Mouse (Mus musculus) brown adipose tissue, adult 24 weeks (tissue): ENCODE measurements around the gene Mepe. TPM values are rescaled to one million over a fixed set of nuclear protein-coding genes. Genes with fewer than 3 reads are reported as not detected.
A peak's percentile ranks its signal among the peaks of the same experiment; 100 is the strongest.

Experiments
- H3K27ac ChIP-seq: fragments of 200-500 bp; replicated peaks from 2 replicates; pipeline ENCODE4 v1.5.1; 2012; ENCODE audit warnings: low read depth, mild to moderate bottlenecking, low read length
- H3K4me1 ChIP-seq: fragments of 200-500 bp; 2 replicates; pipeline ENCODE4 v1.6.1; 2012; ENCODE audit warnings: low read length, mixed read lengths; ENCODE audit not compliant: control insufficient read depth, insufficient read depth, insufficient read length
- H3K4me3 ChIP-seq: fragments of 200-500 bp; 2 replicates; pipeline ENCODE4 v1.5.1; 2012; ENCODE audit warnings: low read depth, mild to moderate bottlenecking, low read length, moderate library complexity; ENCODE audit not compliant: insufficient read depth
- polyA plus RNA-seq: library from polyadenylated mRNA; stranded (reverse); fragments of >200 nt; gene quantifications from 2 replicates; pipeline ENCODE4 v1.2.4, GENCODE M21; 2012; ENCODE audit not compliant: missing spikeins, insufficient read depth, insufficient read length

Mepe gene
- polyA plus RNA-seq, 1 experiment, result not detected

DNA sequence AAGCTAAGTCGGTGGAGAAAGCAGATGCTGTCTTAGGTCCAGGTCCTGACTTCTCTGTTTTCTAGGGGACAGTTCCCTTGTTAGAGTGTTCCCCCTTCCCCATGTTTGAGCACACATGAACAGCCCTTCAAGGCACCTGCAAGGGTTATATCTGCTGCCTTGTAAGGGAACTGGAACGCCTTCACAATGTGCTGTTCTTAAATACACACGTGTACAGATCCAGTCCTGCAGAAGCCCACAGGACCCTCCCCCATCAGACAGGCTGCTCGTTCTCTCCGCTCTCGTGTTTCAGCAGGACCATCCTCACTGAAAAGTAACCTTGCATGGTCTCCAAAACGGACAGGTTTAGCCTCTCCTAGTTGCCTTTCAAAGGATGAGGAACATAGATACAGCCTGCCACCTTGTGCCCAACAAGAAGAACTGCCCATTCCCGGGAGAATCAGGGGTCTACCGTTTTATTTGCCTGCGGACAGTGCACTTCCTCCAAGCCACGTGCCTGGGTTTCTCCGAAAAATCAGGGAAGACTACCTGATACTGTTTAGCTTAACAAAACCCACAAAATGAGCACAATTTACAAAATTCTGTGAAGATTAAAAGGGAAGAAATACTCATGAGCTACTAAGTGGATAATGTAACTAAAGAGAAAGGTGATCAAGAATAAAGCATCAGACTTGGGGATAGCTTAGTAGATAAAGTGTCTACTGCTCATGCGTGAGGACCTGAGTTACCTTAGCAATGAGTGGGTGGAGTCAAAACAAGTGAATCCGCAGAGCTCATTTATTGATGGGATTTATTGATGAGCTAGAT, 14.8 kb downstream of the Mepe start:
- H3K27ac ChIP-seq, result no peak overlapping the region
- H3K4me3 ChIP-seq, result no peak overlapping the region
- no peaks in the 10 kb centered on the region for H3K4me1 ChIP-seq

DNA sequence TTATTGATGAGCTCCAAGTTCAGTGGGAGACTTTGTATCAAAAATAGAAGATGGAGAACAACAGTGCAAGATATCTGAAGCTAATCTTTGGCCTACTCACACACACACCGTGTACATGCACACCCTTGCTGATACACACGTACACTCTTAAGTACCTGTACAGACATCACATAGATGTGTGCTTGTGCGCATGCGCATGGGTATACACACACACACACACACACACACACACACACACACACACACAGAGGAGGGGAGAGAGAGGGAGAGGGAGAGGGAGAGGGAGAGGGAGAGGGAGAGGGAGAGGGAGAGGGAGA, 15.3 kb downstream of the Mepe start:
- Histone ChIP-seq H3K4me3 (no peak overlapping the region), H3K27ac (no peak overlapping the region)

DNA sequence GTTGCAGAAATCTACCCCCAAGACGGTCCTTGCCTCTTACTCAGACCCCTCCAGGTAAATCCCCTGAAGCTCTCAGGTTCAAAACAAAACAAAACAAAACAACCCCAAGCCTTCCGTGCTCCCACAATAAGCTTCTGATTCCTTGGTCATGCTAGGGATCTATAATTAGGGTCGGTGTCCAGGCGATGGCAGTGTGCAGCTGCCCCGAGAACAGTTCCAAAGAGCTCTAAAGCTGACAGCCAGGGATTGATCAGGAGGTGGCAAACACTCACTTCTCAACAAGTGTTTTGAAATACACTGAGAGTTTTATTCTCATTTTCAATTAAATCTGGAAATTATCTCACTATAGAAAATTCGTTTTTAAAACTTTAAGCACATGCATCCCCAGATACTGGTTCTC, 17.8 kb downstream of the Mepe start:
- Histone ChIP-seq H3K4me1 (no peaks in the 10 kb centered on the region), H3K4me3 (no peak overlapping the region), H3K27ac (no peak overlapping the region)

More for the DNA sequence above, 15.3 kb downstream of the Mepe start:
- no peaks in the 10 kb centered on the region for H3K4me1 ChIP-seq

DNA sequence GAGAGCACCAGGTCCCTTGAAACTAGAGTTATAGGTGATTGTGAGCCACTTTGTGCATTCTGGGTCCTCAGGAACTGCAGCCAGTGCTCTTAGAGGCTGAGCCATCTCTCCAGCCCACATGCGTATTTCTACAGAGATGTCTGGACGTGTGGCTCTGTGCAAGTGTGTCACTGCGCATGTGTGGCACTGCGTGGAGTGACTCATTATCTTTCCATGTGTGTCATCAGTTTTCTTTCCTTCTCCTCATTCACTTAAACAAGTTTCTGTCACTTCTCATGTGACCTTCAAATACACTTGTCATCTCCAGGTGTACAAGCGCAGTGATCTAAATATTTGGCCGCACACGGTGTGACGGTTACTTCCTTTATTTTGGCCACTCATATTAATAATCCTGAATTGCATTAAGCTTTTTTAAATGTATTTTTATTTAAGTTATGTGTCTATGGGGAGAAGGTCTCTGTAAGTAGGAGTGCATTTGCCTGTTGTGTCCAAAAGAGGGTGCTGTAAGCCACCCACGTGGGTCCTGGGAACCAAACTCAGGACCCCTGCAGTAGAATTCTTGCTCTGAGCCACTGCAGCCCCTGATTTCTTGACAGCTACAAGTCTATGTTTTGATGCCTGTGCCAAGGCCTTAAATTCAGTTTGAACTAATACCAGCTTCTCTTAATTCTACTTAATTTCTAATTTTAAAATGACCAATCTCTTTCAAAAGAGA, 19.6 kb downstream of the Mepe start:
- Histone ChIP-seq H3K27ac (no peak overlapping the region), H3K4me1 (no peaks in the 10 kb centered on the region), H3K4me3 (no peak overlapping the region)

DNA sequence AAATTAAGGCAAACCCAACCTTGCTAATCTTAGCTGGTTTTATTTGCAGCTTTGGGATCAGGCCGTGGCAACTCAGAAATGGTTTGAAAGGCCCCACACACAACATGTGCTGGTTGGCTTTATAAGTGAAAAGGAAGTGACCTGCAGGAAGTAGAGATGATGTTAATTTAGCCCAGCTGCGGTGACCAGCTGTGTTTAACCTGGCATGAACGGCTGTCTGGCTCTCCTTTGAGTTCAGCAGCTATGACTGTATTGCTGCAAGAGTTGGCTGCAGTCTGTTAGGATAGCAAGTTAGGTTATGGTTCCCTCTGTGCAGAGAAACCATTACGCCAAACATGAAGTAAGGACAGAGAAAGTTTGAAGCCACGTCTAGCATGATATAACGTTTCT, 20.1 kb downstream of the Mepe start:
- Histone ChIP-seq H3K4me1 (no peaks in the 10 kb centered on the region), H3K4me3 (no peak overlapping the region), H3K27ac (no peak overlapping the region)

DNA sequence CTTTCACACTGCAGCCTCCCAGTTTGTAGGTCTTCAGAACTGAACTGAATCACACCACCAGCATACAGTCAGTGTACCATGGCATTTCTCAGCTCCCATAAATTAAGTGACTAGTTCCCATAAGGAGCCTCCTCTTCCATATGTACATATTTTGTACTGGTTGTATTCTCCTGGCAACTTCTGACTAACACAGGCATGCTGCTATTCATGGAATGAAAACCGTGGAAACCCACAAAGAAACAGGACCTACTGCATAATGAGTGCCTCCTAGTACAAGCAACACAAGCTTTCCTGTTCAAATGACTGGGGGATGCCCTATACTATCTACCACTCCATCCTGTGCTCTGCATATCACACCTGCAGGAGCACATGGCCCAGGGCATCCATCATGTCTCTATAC, 25.9 kb downstream of the Mepe start:
- H3K27ac ChIP-seq, result no peak overlapping the region
- peaks cover 3% of the 10 kb centered on the region for H3K4me1 ChIP-seq

DNA sequence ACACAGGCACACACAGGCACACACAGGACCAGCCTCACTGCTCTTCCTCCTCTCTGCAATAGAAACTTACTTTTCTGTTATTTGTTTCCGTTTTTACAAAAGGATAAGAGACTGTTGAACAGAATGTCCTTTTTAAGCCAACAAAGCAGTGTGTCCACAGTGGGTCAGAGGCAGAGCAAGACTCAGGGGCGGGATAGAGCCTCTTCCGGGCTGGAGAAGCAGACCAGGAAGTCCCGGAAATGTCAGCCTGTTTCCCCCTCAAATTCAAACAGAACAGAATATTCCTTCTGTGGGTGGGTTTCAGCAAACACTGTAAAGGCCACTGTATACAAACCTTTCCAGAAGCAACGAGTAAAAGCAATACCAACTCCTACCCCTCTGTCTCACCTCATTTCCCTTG, 26.7 kb downstream of the Mepe start:
- Histone ChIP-seq H3K27ac (no peak overlapping the region), H3K4me1 (peaks cover 6% of the 10 kb centered on the region), H3K4me3 (no peak overlapping the region)

More for the DNA sequence above, 25.9 kb downstream of the Mepe start:
- H3K4me3 ChIP-seq, result no peak overlapping the region

DNA sequence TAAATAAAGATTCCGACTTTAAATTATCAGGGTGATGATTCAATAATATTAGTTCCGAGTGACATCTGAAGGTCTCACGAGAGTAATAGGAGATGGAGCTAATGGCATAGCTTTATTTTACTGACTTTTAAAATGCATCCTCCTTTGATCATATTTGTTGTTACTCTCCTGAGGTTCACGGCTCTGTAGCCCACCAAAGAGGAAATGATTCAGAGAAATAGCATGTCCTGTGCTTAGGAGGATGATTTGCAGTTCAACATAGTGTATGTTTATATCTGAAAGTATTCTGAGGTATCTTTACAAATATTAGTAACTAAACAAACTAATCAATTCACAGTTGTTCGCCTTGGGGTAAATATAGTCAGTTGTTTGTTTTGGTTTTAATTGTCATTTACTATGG, 32.4 kb downstream of the Mepe start:
- H3K27ac ChIP-seq, result no peak overlapping the region

DNA sequence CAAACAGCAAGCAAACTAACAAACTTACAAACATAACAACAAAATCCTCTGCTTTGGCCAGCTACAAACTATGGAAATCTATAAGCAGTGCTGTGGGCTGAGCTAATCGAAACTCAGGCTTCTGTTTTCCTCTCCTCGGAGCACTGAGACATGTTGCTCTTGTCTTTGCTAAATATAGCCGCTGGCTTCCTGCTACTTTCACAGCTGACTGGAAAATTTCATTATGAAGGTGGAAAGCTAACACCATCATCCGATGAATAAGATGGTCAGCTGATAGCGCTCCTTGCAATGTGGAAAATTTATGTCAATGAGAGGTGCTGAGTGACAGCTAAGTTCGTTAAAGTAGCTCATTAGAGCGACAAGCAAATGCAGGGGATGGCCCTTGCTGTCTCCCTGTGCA, 33.5 kb downstream of the Mepe start:
- Histone ChIP-seq H3K4me3 (no peak overlapping the region), H3K4me1 (peaks cover 8% of the 10 kb centered on the region; the same call in 1 of the 2 replicates), H3K27ac (0 out of 2 replicates have a peak overlapping the region, but pooled peaks have one; percentile 26)

More for the DNA sequence above, 32.4 kb downstream of the Mepe start:
- Histone ChIP-seq H3K4me3 (no peak overlapping the region), H3K4me1 (peaks cover 8% of the 10 kb centered on the region; the same call in 1 of the 2 replicates)

DNA sequence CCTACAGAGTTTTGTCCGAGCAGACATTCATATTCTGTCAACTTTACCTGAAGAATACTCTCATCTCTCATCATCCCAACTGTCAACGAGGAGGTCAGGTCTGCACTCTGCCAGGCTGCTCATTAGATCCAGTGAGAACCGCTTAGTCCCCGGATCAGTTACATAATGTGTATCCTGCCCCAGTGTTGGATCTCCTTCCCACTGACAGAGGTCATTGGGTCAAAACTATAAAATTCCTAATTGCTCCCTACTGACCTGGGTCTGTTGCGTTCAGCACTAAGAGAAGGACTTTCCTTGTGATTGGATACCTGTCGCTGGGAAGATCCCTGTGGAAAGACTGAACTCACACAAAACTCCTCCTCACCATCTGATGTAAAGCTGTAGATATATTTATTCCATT, 34.1 kb downstream of the Mepe start:
- peaks cover 8% of the 10 kb centered on the region; the same call in 1 of the 2 replicates for H3K4me1 ChIP-seq
- no peak overlapping the region for H3K4me3 ChIP-seq
- no peak overlapping the region for H3K27ac ChIP-seq

DNA sequence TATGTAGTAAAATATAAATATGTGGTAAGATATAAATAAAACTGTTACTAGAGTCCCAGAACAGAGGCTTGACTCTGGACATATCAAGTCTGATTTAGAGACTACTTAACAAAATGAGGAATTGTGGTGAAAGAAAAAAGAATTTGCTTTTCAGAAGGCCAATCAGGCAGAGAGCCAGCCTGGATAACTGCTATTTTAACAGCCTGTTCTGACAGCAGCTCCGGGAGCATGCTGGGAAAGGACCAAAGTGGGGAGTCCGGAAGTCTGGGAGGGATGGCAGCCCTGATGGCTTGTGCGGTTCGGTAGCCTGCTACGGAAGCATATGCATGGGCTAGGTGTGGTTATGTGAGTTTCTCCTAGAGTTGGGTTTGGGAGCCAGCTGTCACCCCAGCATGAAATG, 45.5 kb downstream of the Mepe start:
- no peak overlapping the region for H3K4me3 ChIP-seq
- H3K27ac ChIP-seq, result no peak overlapping the region
- H3K4me1 ChIP-seq, result peaks cover 5% of the 10 kb centered on the region

DNA sequence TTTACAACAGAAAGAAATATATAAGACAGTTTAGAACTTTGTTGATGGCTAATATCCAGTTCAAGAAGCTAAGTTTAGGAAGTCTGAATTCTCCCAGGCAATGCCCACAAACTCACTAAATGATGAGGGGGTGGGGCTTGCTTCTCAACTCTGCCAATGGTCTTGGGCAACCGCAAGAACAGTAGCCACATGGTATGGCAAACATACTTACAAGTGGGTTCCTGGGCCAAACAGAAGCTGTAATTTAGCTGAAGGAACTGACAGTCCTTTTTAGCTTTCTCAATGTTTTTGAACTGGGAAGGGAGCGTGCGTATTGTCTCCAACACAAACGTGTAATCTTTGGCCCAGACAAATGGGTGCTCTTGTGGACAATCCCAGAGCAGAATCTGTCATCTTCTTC, 46.2 kb downstream of the Mepe start:
- no peak overlapping the region for H3K4me3 ChIP-seq
- peaks cover 5% of the 10 kb centered on the region for H3K4me1 ChIP-seq
- no peak overlapping the region for H3K27ac ChIP-seq

DNA sequence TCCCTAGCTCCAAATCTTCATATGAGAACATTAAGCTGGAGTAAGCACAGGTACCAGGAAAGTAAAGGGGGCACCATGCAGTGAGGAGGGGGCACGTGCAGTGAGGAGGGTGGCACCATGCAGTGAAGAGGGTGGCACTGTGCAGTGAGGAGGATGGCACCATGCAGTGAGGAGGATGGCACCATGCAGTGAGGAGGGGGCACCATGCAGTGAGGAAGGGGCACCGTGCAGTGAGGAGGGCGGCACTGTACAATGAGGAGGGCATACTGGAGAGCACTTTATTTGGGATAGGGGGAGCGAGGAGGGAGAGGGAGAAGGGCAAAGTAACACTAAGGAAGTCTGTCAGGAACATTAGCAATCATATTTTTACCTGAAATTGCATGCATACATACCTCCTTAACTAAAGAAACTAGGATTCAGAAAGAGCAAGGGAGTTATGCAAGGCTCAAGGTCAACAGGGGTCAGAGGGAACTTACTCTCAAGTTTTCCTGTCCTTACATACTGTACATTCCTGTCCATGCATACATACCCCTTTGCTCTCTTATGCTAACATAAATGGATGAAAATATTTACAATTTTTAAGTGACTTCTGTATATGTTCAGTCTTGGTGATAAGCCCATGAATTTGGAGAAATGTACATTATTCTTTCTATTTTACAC, 48.6 kb downstream of the Mepe start:
- Histone ChIP-seq H3K4me1 (peaks cover 5% of the 10 kb centered on the region), H3K4me3 (no peak overlapping the region), H3K27ac (no peak overlapping the region; the same call in 1 of the 2 replicates)

DNA sequence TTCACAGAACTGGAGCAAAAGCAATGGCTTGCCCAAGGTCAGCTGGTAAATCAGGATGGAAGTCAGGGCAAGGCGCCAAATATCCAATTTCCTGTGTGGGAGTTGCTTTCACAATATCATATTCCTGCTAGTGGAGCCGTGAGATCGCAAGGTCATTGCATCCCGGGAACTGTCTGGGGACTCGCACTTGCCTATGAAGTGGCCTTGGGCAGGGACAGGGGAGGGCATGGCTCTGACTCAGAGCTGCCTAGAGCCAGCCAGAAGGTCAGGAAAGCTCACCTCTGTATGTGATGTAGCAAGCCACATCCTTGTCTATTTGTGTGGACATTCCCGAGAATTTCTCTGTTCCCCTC, 49.2 kb downstream of the Mepe start:
- Histone ChIP-seq H3K4me1 (peaks cover 5% of the 10 kb centered on the region), H3K27ac (no peak overlapping the region)

DNA sequence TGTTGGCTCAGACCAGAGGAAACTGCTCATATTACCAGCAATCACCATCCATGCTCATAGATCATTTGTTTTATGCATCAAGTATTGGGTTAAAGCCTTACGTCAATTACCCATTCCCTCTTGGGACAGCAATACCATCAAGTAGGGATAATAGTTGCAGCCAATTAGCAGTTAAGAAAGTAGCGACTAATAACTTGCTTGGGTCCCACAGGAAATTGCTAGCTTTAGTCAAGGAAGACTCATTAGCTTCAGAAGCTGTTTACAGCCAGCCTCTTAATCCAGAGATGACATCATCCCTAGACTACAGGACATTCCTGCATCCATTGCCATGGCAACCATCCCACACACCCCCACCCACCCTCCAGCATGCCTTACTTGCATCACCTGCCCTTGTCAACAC, 50.0 kb downstream of the Mepe start:
- Histone ChIP-seq H3K27ac (no peak overlapping the region), H3K4me3 (no peak overlapping the region), H3K4me1 (peaks cover 5% of the 10 kb centered on the region)

More for the DNA sequence above, 49.2 kb downstream of the Mepe start:
- H3K4me3 ChIP-seq, result no peak overlapping the region
